Mouse (Mus musculus) cerebellum, adult 9-11 months (tissue): ENCODE results near the gene 2310011J03Rik.
A peak's percentile ranks its signal among the peaks of the same experiment; 100 is the strongest.

ENCODE experiments used
- DNase-seq: peaks from one replicate; pipeline ENCODE4 v3.0.0; 2022

The 2310011J03Rik gene

DNA sequence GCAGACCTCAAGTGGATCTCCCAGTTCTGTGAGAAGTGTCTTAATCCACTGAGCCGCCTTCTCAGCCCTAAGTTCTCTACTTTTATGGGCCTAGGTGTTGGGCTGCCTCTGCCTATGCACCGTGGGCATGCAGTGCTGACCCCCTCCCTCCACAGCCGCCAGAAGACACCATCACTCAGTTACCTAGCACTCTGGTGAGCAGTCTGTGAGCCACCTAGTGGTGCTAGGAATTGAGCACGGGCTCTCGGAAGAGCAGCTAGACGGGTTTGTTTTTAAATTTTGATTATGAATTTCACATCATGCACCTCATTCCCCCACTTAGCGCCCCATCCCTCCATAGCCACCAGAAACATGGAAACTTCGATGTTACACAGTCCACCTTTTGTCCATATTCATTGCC is 31.7 kb downstream of the 2310011J03Rik start:
- no peak for DNase-seq

DNA sequence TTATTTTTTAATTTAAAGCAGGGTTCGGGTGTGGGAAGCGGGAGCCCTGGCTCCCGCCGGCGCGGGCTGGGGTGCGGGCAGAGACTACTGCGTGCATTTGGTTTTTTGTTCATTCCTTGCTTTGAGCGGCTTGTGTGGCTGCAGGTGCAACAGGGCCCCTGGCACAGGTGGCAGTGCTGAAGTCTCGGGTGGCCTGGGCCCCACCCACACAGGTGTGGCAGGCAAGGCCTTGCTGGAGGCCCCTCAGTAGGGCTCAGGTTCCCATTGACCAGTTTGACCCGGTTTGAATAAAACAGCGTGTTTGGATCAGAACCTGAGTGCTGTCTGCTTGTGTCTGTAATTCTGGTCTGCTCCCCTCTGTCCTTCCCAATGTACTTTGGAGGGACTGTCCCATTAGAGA is 32.2 kb downstream of the 2310011J03Rik start:
- DNase-seq, result no peak

DNA sequence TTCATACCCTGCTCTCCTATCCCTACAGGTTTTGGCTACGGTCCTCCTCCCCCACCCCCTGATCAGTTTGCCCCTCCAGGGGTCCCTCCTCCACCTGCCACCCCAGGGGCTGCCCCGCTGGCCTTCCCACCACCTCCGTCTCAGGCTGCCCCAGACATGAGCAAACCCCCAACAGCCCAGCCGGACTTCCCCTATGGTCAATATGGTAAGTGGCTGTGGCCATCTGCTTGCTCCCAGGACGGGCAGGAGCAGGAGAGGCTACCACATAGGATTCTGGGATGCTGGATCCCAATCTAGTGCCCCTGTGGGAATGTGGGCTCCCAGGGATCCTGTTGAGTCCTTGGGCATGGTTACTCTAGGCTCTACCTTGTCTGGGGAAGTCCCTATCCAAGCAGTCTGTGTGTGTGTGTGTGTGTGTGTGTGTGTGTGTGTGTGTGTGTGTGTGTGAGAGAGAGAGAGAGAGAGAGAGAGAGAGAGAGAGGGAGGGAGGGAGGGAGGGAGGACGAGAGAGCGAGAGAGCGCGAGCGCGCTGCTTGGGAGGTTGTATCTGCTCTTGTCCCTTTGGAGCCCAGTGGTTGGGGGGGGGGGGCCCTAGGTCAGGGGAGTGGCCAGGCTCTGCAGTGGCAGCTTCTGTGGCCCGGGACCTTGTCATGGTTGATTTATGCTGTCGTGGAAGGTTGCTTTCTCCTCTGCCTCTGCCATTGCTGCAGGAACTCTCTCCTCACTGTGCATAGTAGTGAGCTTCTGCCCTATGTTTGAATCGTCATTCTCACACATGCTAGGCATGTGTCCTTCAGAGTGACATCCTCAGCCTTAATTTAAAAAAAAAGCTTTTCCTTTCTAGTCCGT is 34.9 kb downstream of the 2310011J03Rik start:
- DNase-seq, result no peak

DNA sequence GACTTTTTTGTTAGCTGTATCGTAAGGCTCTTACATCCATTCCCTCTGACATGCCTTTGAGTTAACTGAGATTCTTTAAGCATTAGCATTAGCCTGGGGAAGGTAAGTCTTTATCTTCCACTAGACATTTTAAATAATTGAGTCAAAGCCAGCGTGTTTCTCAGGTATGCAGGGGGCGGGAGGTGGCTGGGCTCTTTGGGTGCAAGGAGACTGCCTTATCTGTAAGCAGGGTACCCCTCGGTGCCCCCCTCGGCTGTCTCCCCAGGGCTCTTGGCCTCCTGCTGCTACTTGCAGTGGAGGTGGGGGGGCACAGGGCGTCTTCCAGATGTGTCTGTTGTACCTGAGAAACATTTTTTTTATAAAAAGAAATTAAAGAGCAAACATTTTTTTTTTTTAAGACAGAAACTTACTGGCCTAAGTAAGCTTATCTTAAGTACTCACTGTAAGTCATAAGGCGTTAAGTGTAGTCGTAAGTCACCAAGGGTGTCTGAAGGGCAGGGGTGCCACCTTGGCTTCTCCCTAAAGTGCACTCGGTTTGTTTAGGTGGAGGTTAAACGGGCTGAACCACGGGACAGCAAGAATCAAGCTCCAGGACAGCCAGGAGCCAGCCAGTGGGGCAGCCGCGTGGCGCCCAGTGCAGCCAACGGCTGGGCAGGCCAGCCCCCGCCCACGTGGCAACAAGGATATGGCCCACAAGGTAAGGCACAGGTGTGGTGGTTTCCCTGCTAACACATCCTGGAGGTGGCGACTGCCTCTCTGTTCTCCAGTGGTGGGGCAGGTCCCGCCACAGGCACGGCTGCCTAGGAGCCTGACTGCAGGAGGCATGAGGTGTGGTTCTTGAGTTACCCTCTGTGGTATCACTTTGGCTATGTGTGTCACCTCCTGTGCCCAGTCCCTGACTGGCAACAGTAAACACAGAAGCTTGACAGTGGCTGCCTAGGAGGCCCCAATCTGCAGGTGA is 37.6 kb downstream of the 2310011J03Rik start:
- no peak for DNase-seq

DNA sequence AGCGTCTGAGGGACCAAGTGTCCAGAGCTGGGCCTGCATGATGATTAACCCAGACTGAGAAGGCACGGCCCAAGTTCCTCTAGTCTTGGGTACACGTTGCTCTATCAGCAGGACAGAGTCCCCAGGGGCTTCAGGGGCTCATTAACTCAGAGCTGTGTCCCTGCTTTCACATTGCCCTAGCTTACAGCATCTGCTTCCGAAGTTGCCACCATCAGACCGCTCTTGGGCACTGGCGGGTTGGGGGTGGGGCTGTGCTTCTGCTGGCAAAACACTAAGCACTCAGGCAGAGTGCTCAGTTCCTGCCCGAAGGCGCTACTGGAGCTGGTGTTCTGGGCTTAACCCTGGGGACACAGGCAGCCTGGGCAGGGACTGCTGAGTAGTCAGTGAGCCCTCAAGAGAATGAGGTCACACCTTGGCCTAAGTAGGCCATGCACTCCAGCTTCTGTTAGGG is 38.4 kb downstream of the 2310011J03Rik start:
- peak; percentile 63 for DNase-seq

DNA sequence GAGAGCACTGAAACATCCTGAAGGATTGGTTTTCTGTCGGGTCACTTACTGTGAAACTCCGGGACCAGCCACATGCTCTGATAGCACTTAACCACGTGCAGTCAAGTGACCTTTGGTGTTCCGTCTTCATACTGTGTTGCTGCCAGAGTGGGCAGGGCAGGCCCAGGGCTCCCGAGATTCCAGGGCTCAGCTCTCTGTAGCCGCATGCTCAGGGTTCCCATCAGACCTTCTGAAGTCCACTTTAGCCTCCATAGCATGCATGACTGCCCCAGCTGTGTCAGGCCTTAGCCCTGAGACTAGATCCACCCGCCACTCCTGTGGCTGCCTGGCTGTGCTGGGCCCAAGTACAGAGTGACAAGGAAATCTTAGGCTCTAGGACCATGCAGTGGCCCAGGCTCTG is 39.0 kb downstream of the 2310011J03Rik start:
- no peak for DNase-seq

DNA sequence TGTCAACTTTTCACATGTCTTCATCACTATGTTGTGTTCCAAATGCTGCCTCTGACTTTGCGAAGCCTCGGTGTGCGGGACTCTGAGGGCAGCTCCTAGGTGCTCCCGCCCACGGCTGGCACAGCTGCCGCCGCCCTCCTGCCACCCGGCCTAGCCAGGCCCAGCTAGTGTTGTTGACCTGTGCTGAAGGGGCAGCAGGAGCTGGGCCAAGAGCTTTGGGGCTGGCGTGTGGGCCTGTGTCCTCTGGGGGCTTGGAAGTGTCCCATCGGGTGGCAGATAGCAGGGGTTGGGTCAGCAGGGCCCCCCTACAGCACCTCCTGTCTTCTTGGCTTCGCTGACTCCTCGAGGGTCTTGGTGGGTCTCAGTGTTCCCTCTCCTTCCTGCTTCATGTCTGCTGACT is 41.1 kb downstream of the 2310011J03Rik start:
- no peak for DNase-seq

DNA sequence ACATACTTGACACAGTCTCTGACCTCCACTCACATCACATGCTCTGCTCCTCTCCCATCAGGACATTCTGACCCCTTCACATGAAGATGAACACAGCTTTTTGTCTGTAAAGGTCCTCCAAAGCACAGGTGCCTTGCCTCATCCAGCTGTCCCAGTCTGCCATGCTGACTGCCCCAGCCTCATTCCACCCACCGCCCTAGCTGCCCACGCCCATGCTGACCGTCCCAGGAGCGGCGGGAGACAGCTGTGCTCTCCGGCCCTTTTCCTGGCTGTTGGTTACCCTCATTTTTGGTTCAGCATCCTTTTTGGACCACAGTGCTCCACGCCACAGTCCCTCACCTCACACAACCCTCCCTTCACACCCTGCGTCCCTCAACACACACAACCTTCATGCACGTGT is 41.9 kb downstream of the 2310011J03Rik start:
- no peak for DNase-seq

DNA sequence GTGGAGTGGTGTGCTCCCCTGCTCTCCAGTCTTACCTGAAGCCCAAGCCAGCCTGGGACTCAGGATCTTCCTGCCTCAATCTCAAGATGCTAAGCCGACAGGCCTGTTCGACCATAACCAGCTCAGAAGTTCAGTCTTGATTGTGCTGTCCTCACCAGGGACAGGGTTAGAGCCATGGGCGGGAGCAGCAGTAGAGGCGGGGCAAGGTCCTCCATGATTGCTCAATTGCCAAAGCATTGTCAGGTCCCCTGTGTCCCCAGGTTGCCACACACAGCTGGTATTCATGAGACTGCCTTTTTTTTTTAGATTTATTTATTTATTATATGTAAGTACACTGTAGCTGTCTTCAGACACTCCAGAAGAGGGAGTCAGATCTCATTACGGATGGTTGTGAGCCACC is 44.1 kb downstream of the 2310011J03Rik start:
- no peak for DNase-seq

DNA sequence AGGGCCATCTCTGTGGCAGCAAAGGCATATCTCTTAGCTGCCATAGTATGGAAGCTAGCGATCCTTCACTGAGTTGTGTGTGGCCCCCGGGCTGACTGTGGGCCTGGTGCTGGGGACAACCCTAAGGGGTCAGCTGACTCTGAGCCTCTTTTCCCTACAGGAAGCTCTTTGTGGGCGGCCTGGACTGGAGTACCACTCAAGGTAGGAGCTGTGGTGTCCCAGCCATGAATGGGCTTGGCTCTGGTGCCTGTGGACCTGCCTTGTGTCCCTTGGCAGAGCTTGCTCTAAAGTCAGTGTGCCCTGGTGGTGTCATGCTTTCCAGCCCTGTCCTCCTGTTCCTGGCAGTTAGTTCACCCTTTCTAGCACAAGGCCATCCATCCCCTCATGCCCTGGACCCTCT is 46.5 kb downstream of the 2310011J03Rik start:
- DNase-seq, result no peak

DNA sequence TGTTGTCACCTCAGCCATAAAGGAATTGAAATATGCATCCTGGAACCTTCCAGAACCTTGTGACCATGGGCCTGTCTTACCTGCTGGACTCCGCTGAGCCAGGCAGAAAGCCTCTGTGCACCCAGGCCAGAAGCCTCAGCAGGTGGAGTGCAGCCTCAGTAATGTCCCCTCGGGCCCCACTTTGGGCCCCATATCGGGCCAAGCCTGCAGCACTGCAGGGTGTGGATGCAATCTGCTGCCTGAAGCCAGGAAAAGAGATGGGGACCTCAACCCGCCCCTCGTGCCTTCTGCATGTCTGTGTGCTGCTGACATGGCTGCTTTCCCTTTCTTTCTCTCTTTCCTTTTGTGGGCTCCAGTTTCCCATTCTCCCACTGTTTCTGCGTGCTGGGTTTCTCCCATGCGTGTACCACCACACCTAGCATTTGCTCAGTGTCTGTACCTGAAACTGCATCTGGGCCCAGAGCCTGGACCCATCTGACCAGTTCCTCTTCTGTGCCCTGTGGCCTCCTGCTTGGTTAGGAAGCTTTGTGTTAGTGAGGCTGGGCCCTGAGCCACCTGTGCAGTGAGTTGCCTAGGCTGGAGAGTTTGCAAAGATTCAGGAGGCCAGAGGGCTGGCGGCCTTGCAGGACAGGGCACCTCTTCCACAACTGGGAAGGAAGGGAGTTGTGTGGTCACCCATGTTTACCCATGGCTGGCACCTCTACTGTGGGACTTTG is 48.3 kb downstream of the 2310011J03Rik start:
- DNase-seq, result peak; percentile 34

DNA sequence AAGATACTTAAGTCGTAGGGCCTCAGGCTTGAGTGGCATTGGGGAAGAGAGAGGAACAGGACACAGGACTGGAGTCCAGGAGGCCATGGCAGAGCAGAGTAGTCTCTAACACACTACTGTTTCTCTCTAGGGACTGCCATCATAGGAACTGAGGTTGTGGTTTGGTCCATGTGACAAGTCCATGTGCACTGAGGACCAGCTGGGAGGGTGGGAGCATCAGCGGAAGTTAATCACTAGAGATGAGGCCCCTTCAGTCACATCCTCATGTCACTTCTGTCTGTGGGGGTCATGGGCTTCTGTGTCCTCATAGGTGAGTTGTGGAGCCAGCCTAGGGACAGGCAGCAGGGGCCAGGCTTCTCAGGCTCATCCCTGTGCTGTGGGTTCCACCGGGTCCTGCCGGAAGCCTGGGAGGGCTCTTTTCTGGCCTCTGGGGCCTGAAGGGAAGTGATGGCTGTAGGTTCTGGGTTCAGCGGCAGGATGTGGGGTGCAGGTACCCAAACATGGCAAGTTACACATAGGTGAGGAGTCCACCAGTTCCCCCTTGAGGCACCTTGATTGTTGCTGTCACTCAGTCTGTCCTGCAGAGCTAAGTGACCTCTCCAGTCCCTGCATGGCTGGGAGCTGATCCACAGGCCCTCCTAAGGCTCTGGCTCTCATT is 49.0 kb downstream of the 2310011J03Rik start:
- DNase-seq, result no peak

DNA sequence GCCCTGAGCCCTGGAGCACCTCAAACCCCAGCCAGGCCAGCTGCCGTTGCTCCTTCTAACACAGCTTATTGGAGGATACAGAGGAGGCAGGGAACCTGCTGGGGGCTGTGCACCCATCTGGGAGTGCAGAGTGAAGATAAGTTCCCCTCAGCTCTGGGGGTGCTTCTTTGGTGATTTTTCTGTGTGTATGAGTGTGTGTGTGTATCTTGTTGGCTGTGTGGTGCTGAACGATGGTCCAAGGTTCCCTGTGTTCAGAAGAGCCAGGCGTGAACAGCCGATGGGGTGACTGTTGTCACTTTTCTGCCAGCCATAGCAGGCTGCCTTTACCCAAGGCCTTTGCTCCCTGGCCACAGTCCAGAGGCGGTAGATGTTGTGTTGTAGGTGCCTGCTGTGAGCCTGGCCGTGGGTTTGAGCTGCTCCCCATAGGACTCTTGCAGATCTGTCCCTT is 49.6 kb downstream of the 2310011J03Rik start:
- DNase-seq, result peak; percentile 68

DNA sequence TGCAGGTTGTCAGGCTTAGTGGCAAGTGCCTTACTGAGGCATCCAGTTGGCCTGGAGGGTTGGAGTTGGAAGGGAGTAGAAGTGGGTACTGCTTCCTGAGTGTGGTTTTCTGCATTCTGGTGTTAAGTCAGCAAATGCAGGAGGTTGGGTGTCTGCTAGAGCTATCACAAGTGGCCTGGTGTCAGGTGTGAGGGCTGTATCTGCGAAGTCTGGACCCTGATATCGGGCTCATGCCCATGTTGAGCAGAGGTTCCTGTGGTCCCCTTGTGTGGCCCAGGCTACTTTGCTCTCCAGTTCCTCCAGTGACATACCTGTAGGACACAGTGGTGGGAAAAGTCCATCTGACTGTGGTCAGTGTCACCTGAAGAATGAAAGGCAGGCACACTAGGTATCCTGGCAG is 50.2 kb downstream of the 2310011J03Rik start:
- no peak for DNase-seq
